Mouse (Mus musculus) limb, embryonic 13.5 days (tissue): ENCODE results near the gene Fbxo6. TPM values are rescaled to one million over a fixed set of nuclear protein-coding genes. Genes with fewer than 3 reads are reported as not detected.

ENCODE experiments used
- ATAC-seq: fragments of 200-750 bp; cut with Nextera tagmentation; 2 replicates; pipeline ENCODE4 v1.8.0; 2017; ENCODE audit warnings: low read depth, moderate number of reproducible peaks, moderate TSS enrichment; ENCODE audit not compliant: low FRiP score
- H3K27ac ChIP-seq: fragments of 300-500 bp; sonication (generic); 2 replicates; pipeline ENCODE4 v1.5.1; 2015; ENCODE audit warnings: inconsistent platforms, mild to moderate bottlenecking, moderate library complexity
- H3K27me3 ChIP-seq: fragments of 300-500 bp; sonication (generic); 2 replicates; pipeline ENCODE4 v1.6.1; 2015; ENCODE audit warnings: mild to moderate bottlenecking, inconsistent platforms
- H3K36me3 ChIP-seq: fragments of 300-500 bp; sonication (generic); 2 replicates; pipeline ENCODE4 v1.6.1; 2015; ENCODE audit warnings: inconsistent platforms, mild to moderate bottlenecking, moderate library complexity
- H3K4me1 ChIP-seq: fragments of 300-500 bp; sonication (generic); 2 replicates; pipeline ENCODE4 v1.6.1; 2015; ENCODE audit warnings: inconsistent platforms
- H3K4me2 ChIP-seq: fragments of 300-500 bp; sonication (generic); replicated peaks from 2 replicates; pipeline ENCODE4 v1.6.1; 2015; ENCODE audit warnings: inconsistent platforms, mild to moderate bottlenecking, moderate library complexity
- H3K4me3 ChIP-seq: fragments of 300-500 bp; sonication (generic); 2 replicates; pipeline ENCODE4 v1.5.1; 2015; ENCODE audit warnings: moderate library complexity, mild to moderate bottlenecking, inconsistent platforms
- H3K9ac ChIP-seq: fragments of 300-500 bp; sonication (generic); 2 replicates; pipeline ENCODE4 v1.6.1; 2015; ENCODE audit warnings: mild to moderate bottlenecking, inconsistent platforms
- H3K9me3 ChIP-seq: fragments of 300-500 bp; sonication (generic); 2 replicates; pipeline ENCODE4 v1.6.1; 2016; ENCODE audit warnings: inconsistent platforms
- WGBS: fragments of 180-500 bp; shearing (Covaris S2); methylation state at CpG from one replicate; pipeline ENCODE4 v1.1.7; 2015; 5-methylcytosine and 5-hydroxymethylcytosine counted together
- polyA plus RNA-seq: library from polyadenylated mRNA; unstranded; fragments of >200 nt; fragmentation: Nextera tagmentation; extraction: Ambion mirVana; gene quantifications from 2 replicates; pipeline ENCODE4 v1.2.1, GENCODE M21; 2015

Gene Fbxo6
- polyA plus RNA-seq, 1 experiment from 2014 or later, result 11.9 TPM

DNA sequence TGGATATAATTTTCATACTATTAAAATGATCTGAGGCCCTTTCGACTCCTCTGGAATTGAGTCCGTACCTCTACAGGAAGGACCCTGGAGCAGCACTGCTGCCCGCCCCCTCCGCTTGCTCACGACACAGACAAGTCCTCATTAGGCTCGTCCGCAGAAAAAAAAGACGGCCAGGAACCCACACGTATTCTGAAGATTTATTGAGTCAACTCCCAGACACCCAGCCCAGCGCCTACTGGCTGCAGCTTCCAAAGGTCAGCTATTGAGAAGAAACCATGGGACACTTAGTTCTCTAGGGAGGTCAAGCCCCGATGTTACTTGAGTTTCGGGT, 12.2 kb downstream of the Fbxo6 start:
- Histone ChIP-seq H3K9me3 (no peaks in the 10 kb centered on the region), H3K27ac (0 out of 2 replicates have a peak overlapping the region, but pooled peaks have one; percentile 82), H3K36me3 (peaks cover 12% of the 10 kb centered on the region), H3K27me3 (peaks cover 4% of the 10 kb centered on the region; the same call in 1 of the 2 replicates), H3K4me1 (peaks cover 16% of the 10 kb centered on the region), H3K4me3 (peak overlapping the region; percentile 63), H3K4me2 (peak overlapping the region; percentile 88), H3K9ac (peak overlapping the region; percentile 39)
- WGBS, result under 1% methylated on average over 12 of the region's 12 CpGs
- ATAC-seq, result peak; percentile 3

DNA sequence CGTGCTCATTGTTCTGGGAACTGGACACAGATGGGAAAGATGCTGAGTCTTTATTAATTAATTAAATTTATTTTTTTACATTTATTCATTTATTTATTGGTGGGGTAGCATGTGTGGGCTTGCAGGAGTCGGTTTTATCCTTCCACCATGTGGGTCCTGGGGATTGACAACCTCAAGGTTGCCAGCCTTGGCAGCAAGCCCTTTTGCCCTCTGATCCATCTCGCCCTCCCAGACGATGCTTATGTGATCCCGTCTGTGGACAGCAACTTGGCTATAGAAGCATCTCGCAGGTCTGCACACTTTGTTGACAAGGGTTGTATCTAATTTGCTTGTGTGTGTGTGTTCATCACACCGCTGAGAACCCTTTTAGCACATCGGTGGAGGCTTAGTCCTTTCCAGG, 14.4 kb downstream of the Fbxo6 start:
- Histone ChIP-seq H3K9ac (no peak overlapping the region), H3K9me3 (no peaks in the 10 kb centered on the region), H3K4me1 (peaks cover 16% of the 10 kb centered on the region), H3K27me3 (peaks cover 4% of the 10 kb centered on the region; the same call in 1 of the 2 replicates), H3K27ac (no peak overlapping the region), H3K4me3 (no peak overlapping the region), H3K4me2 (no peak overlapping the region), H3K36me3 (no peaks in the 10 kb centered on the region)
- no peak for ATAC-seq
- 75% methylated on average over 8 of the region's 8 CpGs for whole genome bisulfite sequencing

DNA sequence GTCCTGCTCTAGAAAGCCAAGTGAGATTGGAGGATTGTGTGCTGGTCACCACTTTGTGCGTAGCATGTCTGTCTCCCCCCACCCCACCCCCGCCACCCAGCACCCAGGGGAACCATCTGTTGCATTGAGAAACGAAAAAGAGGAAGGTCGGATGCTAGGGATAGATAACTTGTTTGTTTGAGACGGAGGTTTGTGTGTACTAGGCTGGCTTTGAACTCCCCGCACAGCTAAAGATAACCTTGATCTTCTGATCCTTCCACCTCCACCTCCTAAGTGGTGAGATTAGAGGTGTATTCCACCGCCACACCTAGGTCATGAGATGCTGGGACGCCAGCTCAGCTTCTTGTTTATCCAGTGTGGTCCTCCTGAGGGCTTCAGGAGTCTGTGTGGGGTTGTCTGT, 17.0 kb downstream of the Fbxo6 start:
- no peaks in the 10 kb centered on the region for H3K36me3 ChIP-seq
- peaks cover 18% of the 10 kb centered on the region for H3K4me1 ChIP-seq
- H3K4me2 ChIP-seq, result no peak overlapping the region
- no peaks in the 10 kb centered on the region for H3K9me3 ChIP-seq
- 83% methylated on average over 8 of the region's 8 CpGs for WGBS
- H3K4me3 ChIP-seq, result no peak overlapping the region
- H3K27me3 ChIP-seq, result peaks cover 12% of the 10 kb centered on the region
- H3K9ac ChIP-seq, result no peak overlapping the region
- H3K27ac ChIP-seq, result no peak overlapping the region
- no peak for ATAC-seq

DNA sequence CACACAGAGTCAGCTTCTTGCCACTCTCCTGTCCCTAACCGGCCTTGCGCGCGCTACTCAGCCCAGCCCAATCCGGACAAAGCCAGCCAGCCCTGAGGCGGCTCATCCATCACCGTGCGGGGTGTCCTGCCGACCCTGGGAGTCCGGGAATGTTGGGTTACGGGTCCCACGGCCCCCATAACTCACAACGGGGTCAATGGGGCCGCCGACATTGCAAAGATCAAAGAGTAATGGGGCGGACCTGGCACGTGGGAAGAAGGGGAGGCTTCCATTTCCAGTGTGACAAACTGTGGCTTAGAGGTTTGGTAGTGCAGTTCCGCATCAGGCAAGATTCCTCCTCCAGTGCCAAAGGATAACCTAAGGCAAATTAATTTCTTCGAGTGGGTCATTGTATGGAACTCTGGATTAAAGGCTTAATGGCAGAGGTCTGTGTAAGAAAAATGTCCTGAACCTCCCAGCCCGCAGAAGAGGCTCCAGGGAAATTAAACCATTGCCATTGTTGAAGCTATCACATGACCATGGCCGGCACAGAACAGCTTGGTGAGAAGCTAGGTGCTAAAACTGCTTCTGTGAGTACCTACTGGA, 20.4 kb downstream of the Fbxo6 start:
- Histone ChIP-seq H3K27ac (no peak overlapping the region), H3K27me3 (peaks cover 23% of the 10 kb centered on the region), H3K36me3 (no peaks in the 10 kb centered on the region), H3K9me3 (no peaks in the 10 kb centered on the region), H3K4me2 (peak overlapping the region; percentile 91), H3K9ac (peak overlapping the region; percentile 67), H3K4me3 (peak overlapping the region; percentile 79), H3K4me1 (peaks cover 10% of the 10 kb centered on the region)
- under 1% methylated on average over 21 of the region's 21 CpGs for WGBS
- ATAC-seq, result peak; percentile 16; the same call in 1 of the 2 replicates

DNA sequence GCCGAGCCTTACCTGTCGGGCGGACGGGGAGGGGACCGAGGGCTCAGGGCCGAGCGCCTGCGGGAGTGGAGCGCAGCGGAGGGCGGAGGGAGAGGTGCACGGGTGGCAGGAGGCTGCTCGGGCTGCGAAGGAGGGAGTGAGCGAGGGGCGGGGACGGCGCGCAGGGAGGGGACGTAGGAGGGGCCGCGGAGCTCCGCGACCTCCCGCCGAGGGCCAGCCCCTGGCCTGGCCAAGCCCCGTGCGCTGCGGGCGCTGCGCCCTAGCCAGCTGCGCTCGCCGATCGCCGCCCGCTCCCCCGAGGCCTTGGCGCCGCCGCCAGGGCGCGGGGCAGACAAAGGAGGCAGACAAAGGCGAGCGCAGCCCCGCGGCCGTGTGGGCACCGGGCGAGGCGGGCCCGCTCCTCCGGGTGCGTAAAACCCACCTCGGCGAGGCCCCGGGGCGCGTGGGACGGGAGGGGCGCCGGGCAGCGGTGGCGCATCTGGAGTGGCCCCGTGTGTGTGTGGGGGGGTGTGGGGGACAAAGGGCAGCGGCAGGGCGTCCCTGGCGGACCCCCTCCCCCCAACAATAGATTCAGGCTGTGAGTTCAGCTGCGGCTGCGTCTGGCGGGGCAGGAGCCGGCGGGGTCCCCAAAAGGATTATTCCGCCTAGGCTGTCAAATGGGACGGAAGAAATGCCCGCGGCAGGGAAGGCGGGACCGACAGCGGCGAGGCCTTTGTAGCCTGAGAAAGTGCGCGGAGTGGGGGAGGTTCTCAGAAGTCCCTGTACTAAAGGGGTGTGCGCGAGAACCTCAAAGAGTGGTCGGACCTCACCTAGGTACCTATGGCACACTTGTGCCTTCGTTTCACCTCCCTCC, 21.2 kb downstream of the Fbxo6 start, which contains the start of gene Draxin:
Gene Draxin (minus strand): TSS at position 138 of the 853 bp plus-strand sequence.
- peaks cover 15% of the 10 kb centered on the region for H3K4me1 ChIP-seq
- under 1% methylated on average over 79 of the region's 87 CpGs for WGBS

DNA sequence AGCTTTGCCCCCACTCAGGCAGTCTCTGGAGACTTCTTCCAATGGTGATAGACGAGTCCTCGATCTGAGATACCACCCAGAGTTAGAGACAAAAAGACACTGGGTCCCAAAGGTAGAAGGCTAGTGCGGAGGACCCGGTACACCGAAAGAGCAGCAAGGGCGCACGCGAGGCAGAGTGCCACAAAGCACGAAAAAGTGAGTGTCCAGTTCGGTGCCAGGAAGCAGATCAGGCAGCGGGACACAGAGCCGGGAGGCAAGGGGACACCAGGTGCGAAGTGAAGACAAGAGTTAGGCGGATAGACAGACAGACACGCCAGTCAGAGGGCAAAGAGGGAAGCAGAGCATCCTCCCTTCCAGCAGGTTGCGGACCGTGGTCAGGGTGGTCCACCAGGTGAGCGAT, 21.8 kb downstream of the Fbxo6 start, which contains the start of gene Mad2l2:
Gene Mad2l2 (plus strand): TSS at position 252 of the 400 bp plus-strand sequence.
- Histone ChIP-seq H3K4me1 (peaks cover 15% of the 10 kb centered on the region), H3K27me3 (peaks cover 23% of the 10 kb centered on the region), H3K4me2 (peak within 1 kb of the TSS; percentile 91), H3K9ac (peak within 1 kb of the TSS; percentile 87), H3K27ac (peak within 1 kb of the TSS; percentile 67; the same call in 1 of the 2 replicates), H3K36me3 (no peaks in the 10 kb centered on the region), H3K4me3 (peak within 1 kb of the TSS; percentile 79), H3K9me3 (no peaks in the 10 kb centered on the region)
- WGBS, result 1% methylated on average over 18 of the region's 18 CpGs
- peak; percentile 21; the same call in 1 of the 2 replicates for ATAC-seq

More for the DNA sequence above, 21.2 kb downstream of the Fbxo6 start, which contains the start of gene Draxin:
- Histone ChIP-seq H3K36me3 (no peaks in the 10 kb centered on the region), H3K4me3 (peak within 1 kb of the TSS; percentile 79), H3K9me3 (no peaks in the 10 kb centered on the region), H3K27me3 (peaks cover 23% of the 10 kb centered on the region), H3K27ac (peak within 1 kb of the TSS; percentile 67; the same call in 1 of the 2 replicates), H3K9ac (peak within 1 kb of the TSS; percentile 87), H3K4me2 (peak within 1 kb of the TSS; percentile 91)
- ATAC-seq, result peak; percentile 89

DNA sequence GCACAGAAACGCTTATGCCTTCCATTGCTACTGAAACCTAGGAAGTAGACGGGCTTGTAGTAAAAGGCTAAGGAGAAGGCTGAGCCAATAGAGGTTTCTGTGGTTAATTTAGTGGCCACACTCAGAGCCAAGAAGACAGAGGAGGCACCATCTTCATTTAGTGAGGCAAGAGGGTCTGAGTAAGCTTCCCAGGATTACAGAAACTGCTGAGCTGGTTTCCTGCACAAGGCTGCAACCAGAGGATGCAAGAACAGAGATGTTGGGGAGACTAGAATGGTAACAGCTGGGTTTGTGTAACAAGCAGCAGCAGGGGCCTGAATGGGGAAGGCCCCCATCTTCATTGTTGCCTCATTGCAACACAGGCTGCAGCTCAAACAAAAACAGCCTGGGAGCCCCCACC, 23.3 kb downstream of the Fbxo6 start:
- H3K36me3 ChIP-seq, result no peaks in the 10 kb centered on the region
- H3K4me3 ChIP-seq, result no peak overlapping the region
- H3K27ac ChIP-seq, result no peak overlapping the region
- no peaks in the 10 kb centered on the region for H3K9me3 ChIP-seq
- no peak overlapping the region for H3K4me2 ChIP-seq
- peaks cover 23% of the 10 kb centered on the region for H3K27me3 ChIP-seq
- no peak for ATAC-seq
- WGBS, result 59% methylated on average over 2 of the region's 2 CpGs
- H3K4me1 ChIP-seq, result peaks cover 15% of the 10 kb centered on the region
- H3K9ac ChIP-seq, result no peak overlapping the region

DNA sequence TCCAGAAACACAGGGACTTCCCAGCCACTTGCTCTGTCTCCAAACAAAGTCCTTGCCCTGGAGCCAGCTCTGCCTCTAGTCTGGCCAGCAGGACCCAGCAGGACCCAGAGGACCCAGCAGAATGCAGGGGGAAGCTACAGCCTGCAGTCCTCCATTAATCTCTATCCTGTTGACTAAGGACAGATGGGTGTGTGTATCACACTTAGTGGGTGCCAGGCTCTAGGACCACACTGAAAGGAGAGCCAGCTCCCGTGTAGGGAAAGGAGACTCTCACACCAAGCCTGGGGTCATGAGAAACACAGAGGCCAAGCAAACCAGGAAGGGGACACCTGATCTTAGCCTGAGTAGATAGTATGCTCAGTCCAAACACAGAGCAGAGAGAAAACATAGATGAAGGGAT, 23.7 kb downstream of the Fbxo6 start:
- no peak overlapping the region for H3K4me3 ChIP-seq
- ATAC-seq, result no peak
- H3K27me3 ChIP-seq, result peaks cover 23% of the 10 kb centered on the region
- no peak overlapping the region for H3K9ac ChIP-seq
- no peak overlapping the region for H3K4me2 ChIP-seq
- no peaks in the 10 kb centered on the region for H3K9me3 ChIP-seq
- H3K27ac ChIP-seq, result no peak overlapping the region
- H3K36me3 ChIP-seq, result no peaks in the 10 kb centered on the region
- WGBS, result 50% methylated on average over 1 of the region's 1 CpGs
- H3K4me1 ChIP-seq, result peaks cover 15% of the 10 kb centered on the region

DNA sequence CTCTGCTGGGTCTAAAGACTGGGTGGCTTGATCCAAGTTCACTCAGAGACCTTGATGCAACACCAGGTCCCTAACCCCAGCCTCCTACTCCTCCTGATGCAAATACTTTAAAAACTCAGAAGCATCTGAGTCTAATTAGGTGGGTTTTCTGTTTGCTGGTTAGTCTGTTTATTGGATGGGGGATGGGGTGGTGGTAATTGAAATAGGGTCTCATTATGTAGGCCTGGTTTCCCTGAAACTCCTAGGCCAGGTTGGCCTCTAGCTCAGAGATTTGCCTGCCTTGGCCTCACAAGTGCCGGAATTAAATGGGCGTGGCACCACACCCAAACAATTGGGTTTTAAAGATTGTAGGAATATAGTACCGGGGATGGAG, 29.3 kb downstream of the Fbxo6 start:
- peak; percentile 12; the same call in 1 of the 2 replicates for ATAC-seq
- Histone ChIP-seq H3K4me2 (peak overlapping the region; percentile 11; the same call in 1 of the 2 replicates), H3K27ac (peak overlapping the region; percentile 39; the same call in 1 of the 2 replicates)

DNA sequence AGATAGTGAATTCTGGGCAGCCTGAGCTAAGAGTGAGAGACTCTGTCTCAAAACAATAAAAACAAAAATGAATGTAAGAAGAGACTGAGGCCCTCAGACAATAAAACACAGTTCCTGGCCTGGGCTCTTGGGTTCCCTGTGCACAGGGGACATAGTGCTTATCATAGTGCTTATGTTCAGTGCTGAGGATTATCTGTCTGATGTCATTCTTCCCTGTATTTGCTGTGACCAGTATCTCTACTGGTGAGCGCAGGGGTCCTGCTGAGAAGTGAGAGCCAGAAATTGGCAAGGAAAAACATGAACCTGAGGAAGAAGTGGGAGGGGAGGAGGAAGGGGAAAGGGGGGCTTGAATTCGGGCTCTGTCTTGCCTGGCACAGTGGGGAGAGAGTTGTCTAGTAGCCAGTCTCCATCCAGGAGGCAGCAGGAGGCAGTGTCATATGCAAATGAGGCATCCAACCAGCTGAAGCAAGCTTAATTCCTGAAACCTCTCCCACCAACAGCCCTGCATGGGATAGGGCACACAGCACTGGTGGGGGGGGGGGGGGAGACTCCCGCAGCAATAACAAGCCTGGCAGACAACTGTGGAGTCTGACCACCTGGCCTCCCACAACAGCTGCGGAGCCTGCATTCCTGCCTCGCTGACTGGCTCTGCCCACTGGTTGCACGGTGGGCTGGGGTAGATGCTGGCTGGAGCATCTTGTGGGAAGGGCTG, 29.8 kb downstream of the Fbxo6 start:
- Histone ChIP-seq H3K9ac (peak overlapping the region; percentile 25; the same call in 1 of the 2 replicates), H3K36me3 (no peaks in the 10 kb centered on the region), H3K27ac (peak overlapping the region; percentile 39; the same call in 1 of the 2 replicates), H3K4me3 (no peak overlapping the region), H3K4me1 (peaks cover 16% of the 10 kb centered on the region), H3K4me2 (peak overlapping the region; percentile 11; the same call in 1 of the 2 replicates), H3K9me3 (no peaks in the 10 kb centered on the region), H3K27me3 (no peaks in the 10 kb centered on the region)
- 4% methylated on average over 6 of the region's 6 CpGs for WGBS
- ATAC-seq, result peak; percentile 86

More for the DNA sequence above, 29.3 kb downstream of the Fbxo6 start:
- H3K27me3 ChIP-seq, result no peaks in the 10 kb centered on the region
- H3K9me3 ChIP-seq, result no peaks in the 10 kb centered on the region
- no peak overlapping the region for H3K4me3 ChIP-seq
- no peaks in the 10 kb centered on the region for H3K36me3 ChIP-seq
- peaks cover 16% of the 10 kb centered on the region for H3K4me1 ChIP-seq
- 29% methylated on average over 3 of the region's 3 CpGs for WGBS
- H3K9ac ChIP-seq, result peak overlapping the region; percentile 25; the same call in 1 of the 2 replicates

DNA sequence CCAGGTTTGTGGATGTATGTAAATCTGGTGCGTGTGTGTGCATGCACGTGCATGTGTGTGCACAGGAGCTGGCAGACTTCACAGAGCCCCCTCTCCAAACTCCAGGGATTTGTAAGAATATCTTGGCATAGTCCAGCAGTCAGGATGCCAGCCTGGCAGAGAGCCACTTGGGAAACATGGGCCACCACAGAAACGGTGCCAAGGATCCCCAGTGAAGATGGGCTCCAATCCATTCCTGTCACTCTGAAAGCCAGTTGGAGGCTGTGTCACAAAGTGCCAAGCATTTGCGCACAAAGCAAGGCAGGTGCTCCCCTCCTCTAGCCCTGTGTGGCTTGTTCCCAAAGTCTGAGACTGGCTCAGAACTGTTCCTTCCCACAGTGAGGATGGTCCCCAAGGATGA, 30.6 kb downstream of the Fbxo6 start:
- WGBS, result 85% methylated on average over 4 of the region's 4 CpGs
- H3K27ac ChIP-seq, result no peak overlapping the region

More for the DNA sequence above, 30.6 kb downstream of the Fbxo6 start:
- no peak overlapping the region for H3K4me2 ChIP-seq
- no peak overlapping the region for H3K4me3 ChIP-seq
- H3K27me3 ChIP-seq, result no peaks in the 10 kb centered on the region
- H3K4me1 ChIP-seq, result peaks cover 13% of the 10 kb centered on the region
- ATAC-seq, result no peak
- H3K36me3 ChIP-seq, result no peaks in the 10 kb centered on the region
- 0 out of 2 replicates have a peak, but pooled peaks cover 4% of the 10 kb centered on the region for H3K9me3 ChIP-seq
- H3K9ac ChIP-seq, result no peak overlapping the region
